ENCODE assay signal across 8 mouse cellular contexts in the genomic region with DNA sequence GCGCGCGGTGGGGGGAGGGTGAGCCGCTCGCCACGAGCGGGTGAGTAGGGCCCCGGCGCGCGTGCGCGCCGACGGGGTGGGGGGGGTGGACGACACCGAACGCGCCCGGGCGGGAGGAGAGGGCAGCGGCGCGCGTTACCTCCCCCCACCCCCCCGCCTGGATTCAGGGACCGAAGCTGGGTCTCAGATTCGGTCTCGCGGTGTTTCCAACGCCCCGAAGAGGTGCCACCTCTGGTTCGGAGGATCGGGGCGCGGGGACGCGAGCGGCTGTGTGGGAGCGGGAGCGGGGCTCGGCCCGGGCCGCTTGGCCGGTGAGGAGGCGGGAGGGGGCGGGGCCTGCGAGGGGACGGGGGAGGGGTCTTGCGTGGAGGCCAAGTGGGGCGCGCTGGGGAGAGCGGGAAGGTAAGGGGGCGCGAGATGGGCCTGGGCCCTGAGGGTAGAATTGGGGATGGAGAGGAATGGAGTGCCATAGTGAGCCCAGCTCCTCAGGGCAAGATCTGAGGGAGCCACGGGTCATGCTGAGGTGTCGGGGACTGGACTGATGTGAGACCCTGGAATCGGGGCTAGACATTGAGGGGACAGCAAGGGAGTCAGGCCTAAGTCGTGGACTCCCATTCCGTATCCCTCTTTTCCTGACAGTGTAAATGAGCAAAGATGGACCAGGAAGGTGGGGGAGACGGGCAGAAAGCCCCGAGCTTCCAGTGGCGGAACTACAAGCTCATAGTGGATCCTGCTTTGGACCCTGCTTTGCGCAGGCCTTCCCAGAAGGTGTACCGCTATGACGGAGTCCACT. TPM values are rescaled to one million over a fixed set of nuclear protein-coding genes. Genes with fewer than 3 reads are reported as not detected.
DNase-seq lines count a peak whose midpoint lies in the region; ATAC-seq and TF ChIP-seq lines count a peak whose summit lies in the region.

No protein-coding gene starts in this region.

- peak overlapping the region; percentile 85 for H3K4me2 ChIP-seq in intestine, postnatal 0 days (replicated peaks; ENCODE audit: low read depth)
- H3K4me2 ChIP-seq in neural tube, embryonic 15.5 days = peak overlapping the region; percentile 86

- intact Hi-C loops in gastrocnemius, adult 2 months (cut with DNase I) = loop anchor here (10.0 kb wide), 1 partner anchor 427 kb away; a partner anchor contains a TSS

- H3K9me3 ChIP-seq in intestine, postnatal 0 days (ENCODE audit: control insufficient read depth) = no peaks in the 10 kb centered on the region
- no peaks in the 10 kb centered on the region for H3K9me3 ChIP-seq in neural tube, embryonic 15.5 days (replicated peaks)

- 3% methylated on average over 49 of the region's 66 CpGs for WGBS in intestine, postnatal 0 days
- 4% methylated on average over 49 of the region's 66 CpGs for WGBS in neural tube, embryonic 15.5 days

- DNase-seq in 3134 (ENCODE audit: extremely low read depth, insufficient read length, low spot score) (peak; percentile 65), ES-CJ7 (ENCODE audit: low read depth, low spot score) (peak; percentile 66)
- DNase-seq in cerebellum, adult 8-10 months = peak; percentile 60
- peak; percentile 75 for DNase-seq in gastrocnemius, adult 2 months
- peak; percentile 39 to 42 for DNase-seq in lung, adult 18-20 months

- H3K36me3 ChIP-seq in intestine, postnatal 0 days (ENCODE audit: control insufficient read depth, insufficient read depth) = peaks cover 25% of the 10 kb centered on the region
- peaks cover 37% of the 10 kb centered on the region for H3K36me3 ChIP-seq in neural tube, embryonic 15.5 days

- no peaks in the 10 kb centered on the region for H3K27me3 ChIP-seq in intestine, postnatal 0 days (replicated peaks; ENCODE audit: control insufficient read depth, insufficient read depth, low read length)
- H3K27me3 ChIP-seq in neural tube, embryonic 15.5 days (replicated peaks) = no peaks in the 10 kb centered on the region

- H3K4me1 ChIP-seq in intestine, postnatal 0 days (replicated peaks; ENCODE audit: control insufficient read depth, insufficient read depth, low read length) = 0 out of 2 replicates have a peak, but pooled peaks cover 4% of the 10 kb centered on the region
- H3K4me1 ChIP-seq in neural tube, embryonic 15.5 days = peaks cover 24% of the 10 kb centered on the region

- H3K9ac ChIP-seq in intestine, postnatal 0 days (ENCODE audit: low read depth, low read length) = peak overlapping the region; percentile 96
- H3K9ac ChIP-seq in neural tube, embryonic 15.5 days (replicated peaks) = peak overlapping the region; percentile 86

- no peak for TF ChIP-seq CTCF in gastrocnemius, adult 2 months (IDR thresholded peaks at IDR 0.05)
- no peak for TF ChIP-seq CTCF in intestine, postnatal 0 days (IDR thresholded peaks at IDR 0.05; ENCODE audit: low read depth)

- peak overlapping the region; percentile 83 for H3K4me3 ChIP-seq in gastrocnemius, adult 2 months
- H3K4me3 ChIP-seq in intestine, postnatal 0 days (ENCODE audit: low read depth, low read length) = peak overlapping the region; percentile 85
- peak overlapping the region; percentile 88 for H3K4me3 ChIP-seq in neural tube, embryonic 15.5 days (replicated peaks)

- peak overlapping the region; percentile 100 for H3K27ac ChIP-seq in gastrocnemius, adult 2 months
- peak overlapping the region; percentile 98 for H3K27ac ChIP-seq in intestine, postnatal 0 days (ENCODE audit: low read depth, low read length)
- H3K27ac ChIP-seq in neural tube, embryonic 15.5 days (replicated peaks) = peak overlapping the region; percentile 98

- ATAC-seq in intestine, postnatal 0 days = peak; percentile 22
- peak; percentile 65 for ATAC-seq in neural tube, embryonic 15.5 days (ENCODE audit: low FRiP score)
- ATAC-seq in activated CD4-positive, CD25-positive, alpha-beta regulatory T cell, adult 4 months = no peak

RNA-seq across cellular contexts. Expression of a gene that starts 1.2 kb away (rescaled TPM):
- 10 to 100 TPM; 15.3 to 20.8 TPM for total RNA-seq in gastrocnemius, adult 2 months (2021)
- polyA plus RNA-seq in intestine, postnatal 0 days (2015; fragmentation: Nextera tagmentation; extraction: Ambion mirVana) = 9.7 and 9.9 TPM in 2 replicates
- polyA plus RNA-seq in neural tube, embryonic 15.5 days (2015; fragmentation: Nextera tagmentation; extraction: Ambion mirVana) = 17.8 and 19.5 TPM in 2 replicates
- 1 to 10 TPM; 6.3 to 7.4 TPM for polyA plus RNA-seq in activated CD4-positive, CD25-positive, alpha-beta regulatory T cell, adult 4 months (2017; shearing (Covaris generic))

RNA-seq across cellular contexts. Expression of a gene that starts 7.7 kb away (rescaled TPM):
- 1 to 10 TPM; 1.9 to 2.1 TPM for total RNA-seq in gastrocnemius, adult 2 months (2021)
- not detected in 2 replicates for polyA plus RNA-seq in intestine, postnatal 0 days (2015; fragmentation: Nextera tagmentation; extraction: Ambion mirVana)
- polyA plus RNA-seq in neural tube, embryonic 15.5 days (2015; fragmentation: Nextera tagmentation; extraction: Ambion mirVana) = not detected in 2 replicates
- polyA plus RNA-seq in activated CD4-positive, CD25-positive, alpha-beta regulatory T cell, adult 4 months (2017; shearing (Covaris generic)) = not detected

RNA-seq across cellular contexts. Expression of a gene that starts 8.1 kb away (rescaled TPM):
- 10 to 100 TPM; 10.1 to 11.7 TPM for total RNA-seq in gastrocnemius, adult 2 months (2021)
- 18.7 and 21.8 TPM in 2 replicates for polyA plus RNA-seq in intestine, postnatal 0 days (2015; fragmentation: Nextera tagmentation; extraction: Ambion mirVana)
- 8.6 and 13.5 TPM in 2 replicates for polyA plus RNA-seq in neural tube, embryonic 15.5 days (2015; fragmentation: Nextera tagmentation; extraction: Ambion mirVana)
- polyA plus RNA-seq in activated CD4-positive, CD25-positive, alpha-beta regulatory T cell, adult 4 months (2017; shearing (Covaris generic)) = 10 to 100 TPM; 11.3 to 12.2 TPM

RNA-seq across cellular contexts. Expression of a gene that starts 22.7 kb away (rescaled TPM):
- total RNA-seq in gastrocnemius, adult 2 months (2021) = 1 to 10 TPM; 4.7 to 6.2 TPM
- 35.2 and 37.3 TPM in 2 replicates for polyA plus RNA-seq in intestine, postnatal 0 days (2015; fragmentation: Nextera tagmentation; extraction: Ambion mirVana)
- polyA plus RNA-seq in neural tube, embryonic 15.5 days (2015; fragmentation: Nextera tagmentation; extraction: Ambion mirVana) = 9.8 and 11.6 TPM in 2 replicates
- polyA plus RNA-seq in activated CD4-positive, CD25-positive, alpha-beta regulatory T cell, adult 4 months (2017; shearing (Covaris generic)) = 1 to 10 TPM; 5.2 to 5.7 TPM

RNA-seq across cellular contexts. Expression of a gene that starts 33.3 kb away (rescaled TPM):
- total RNA-seq in gastrocnemius, adult 2 months (2021) = 1 to 10 TPM; 1.2 to 2.0 TPM
- 2.1 and 2.2 TPM in 2 replicates for polyA plus RNA-seq in intestine, postnatal 0 days (2015; fragmentation: Nextera tagmentation; extraction: Ambion mirVana)
- polyA plus RNA-seq in neural tube, embryonic 15.5 days (2015; fragmentation: Nextera tagmentation; extraction: Ambion mirVana) = 6.9 and 8.7 TPM in 2 replicates
- under 1 TPM; 0.36 to 0.83 TPM for polyA plus RNA-seq in activated CD4-positive, CD25-positive, alpha-beta regulatory T cell, adult 4 months (2017; shearing (Covaris generic))
